Mouse (Mus musculus) limb, embryonic 10.5 days (tissue): ENCODE results near the gene Ramp1. TPM values are rescaled to one million over a fixed set of nuclear protein-coding genes. Genes with fewer than 3 reads are reported as not detected.

Source experiments
- DNase-seq: peaks from one replicate; pipeline ENCODE4 v3.0.0-alpha.2; 2017; ENCODE audit warnings: low spot score
- H3K27ac ChIP-seq: fragments of 300-500 bp; sonication (generic); 2 replicates; pipeline ENCODE4 v1.5.1; 2016; ENCODE audit warnings: mild to moderate bottlenecking
- H3K27me3 ChIP-seq: fragments of 300-500 bp; sonication (generic); 2 replicates; pipeline ENCODE4 v1.6.1; 2016; ENCODE audit warnings: low read depth, mild to moderate bottlenecking; ENCODE audit not compliant: poor library complexity, severe bottlenecking
- H3K36me3 ChIP-seq: fragments of 300-500 bp; sonication (generic); 2 replicates; pipeline ENCODE4 v1.6.1; 2016; ENCODE audit warnings: mild to moderate bottlenecking, moderate library complexity
- H3K4me1 ChIP-seq: fragments of 300-500 bp; sonication (generic); 2 replicates; pipeline ENCODE4 v1.6.1; 2016
- H3K4me3 ChIP-seq: fragments of 300-500 bp; sonication (generic); 2 replicates; pipeline ENCODE4 v1.5.1; 2016; ENCODE audit warnings: mild to moderate bottlenecking, moderate library complexity
- H3K9me3 ChIP-seq: fragments of 300-500 bp; sonication (generic); replicated peaks from 2 replicates; pipeline ENCODE4 v1.6.1; 2016; ENCODE audit warnings: mild to moderate bottlenecking
- WGBS: fragments of 180-500 bp; shearing (Covaris S2); methylation state at CpG from one replicate; pipeline ENCODE4 v1.1.7; 2016; 5-methylcytosine and 5-hydroxymethylcytosine counted together
- polyA plus RNA-seq: library from polyadenylated mRNA; unstranded; fragments of >200 nt; fragmentation: Nextera tagmentation; extraction: Ambion mirVana; gene quantifications from 2 replicates; pipeline ENCODE4 v1.2.1, GENCODE M21; 2016

The Ramp1 gene
- polyA plus RNA-seq = 0.16 and 0.23 TPM in 2 replicates

GRCm38 (mm10) chr1:91179533-91180173, at the start of gene Ramp1:
Ramp1 (plus strand) TSS chr1:91179822.
- Histone ChIP-seq H3K4me3 (peak within 1 kb of the TSS; percentile 54), H3K27me3 (peaks cover 47% of the 10 kb centered on the region), H3K9me3 (no peaks in the 10 kb centered on the region), H3K4me1 (peaks cover 13% of the 10 kb centered on the region), H3K27ac (peak within 1 kb of the TSS; percentile 66; the same call in 1 of the 2 replicates), H3K36me3 (no peaks in the 10 kb centered on the region)
- peak; percentile 58 for DNase-seq
- WGBS = 5% methylated on average over 37 of the region's 37 CpGs

- H3K4me1 ChIP-seq = no peaks in the 10 kb centered on the region
- no peak overlapping the region for H3K4me3 ChIP-seq
- 87% methylated on average over 2 of the region's 2 CpGs for WGBS
- no peak for DNase-seq
- no peak overlapping the region for H3K27ac ChIP-seq
- no peaks in the 10 kb centered on the region for H3K9me3 ChIP-seq
- H3K36me3 ChIP-seq = no peaks in the 10 kb centered on the region
- H3K27me3 ChIP-seq = no peaks in the 10 kb centered on the region
Measured at GRCm38 (mm10) chr1:91137036-91137435, 42.6 kb upstream of the Ramp1 start.

- H3K9me3 ChIP-seq = no peaks in the 10 kb centered on the region
- H3K4me1 ChIP-seq = no peaks in the 10 kb centered on the region
- no peak within 1 kb of the TSS for H3K4me3 ChIP-seq
- H3K27ac ChIP-seq = no peak within 1 kb of the TSS; the same call in 1 of the 2 replicates
- H3K27me3 ChIP-seq = no peaks in the 10 kb centered on the region
- 65% methylated on average over 20 of the region's 20 CpGs for WGBS
- H3K36me3 ChIP-seq = no peaks in the 10 kb centered on the region
- peak; percentile 36 for DNase-seq
Measured at GRCm38 (mm10) chr1:91144813-91145212, 34.8 kb upstream of the Ramp1 start, which contains the start of gene Rbm44. Rbm44 (plus strand) TSS chr1:91145089.

- WGBS = 79% methylated on average over 2 of the region's 2 CpGs
- DNase-seq = no peak
- Histone ChIP-seq H3K9me3 (no peaks in the 10 kb centered on the region), H3K4me3 (no peak overlapping the region), H3K27me3 (no peaks in the 10 kb centered on the region), H3K27ac (no peak overlapping the region), H3K4me1 (no peaks in the 10 kb centered on the region), H3K36me3 (no peaks in the 10 kb centered on the region)
Measured at GRCm38 (mm10) chr1:91151509-91151908, 28.1 kb upstream of the Ramp1 start.

- H3K4me3 ChIP-seq = no peak overlapping the region
- no peaks in the 10 kb centered on the region for H3K27me3 ChIP-seq
- H3K36me3 ChIP-seq = no peaks in the 10 kb centered on the region
- WGBS = 88% methylated on average over 6 of the region's 6 CpGs
- H3K9me3 ChIP-seq = no peaks in the 10 kb centered on the region
- H3K4me1 ChIP-seq = no peaks in the 10 kb centered on the region
- H3K27ac ChIP-seq = no peak overlapping the region
- DNase-seq = no peak
Measured at GRCm38 (mm10) chr1:91166798-91167197, 12.8 kb upstream of the Ramp1 start.

GRCm38 (mm10) chr1:91169157-91169556, 10.5 kb upstream of the Ramp1 start:
- Histone ChIP-seq H3K27ac (no peak overlapping the region), H3K36me3 (no peaks in the 10 kb centered on the region), H3K27me3 (no peaks in the 10 kb centered on the region), H3K4me3 (no peak overlapping the region), H3K4me1 (no peaks in the 10 kb centered on the region), H3K9me3 (no peaks in the 10 kb centered on the region)
- 88% methylated on average over 4 of the region's 4 CpGs for WGBS
- no peak for DNase-seq

- H3K4me1 ChIP-seq = peaks cover 7% of the 10 kb centered on the region
- H3K4me3 ChIP-seq = no peak overlapping the region
- H3K36me3 ChIP-seq = no peaks in the 10 kb centered on the region
- no peaks in the 10 kb centered on the region for H3K9me3 ChIP-seq
- 95% methylated on average over 5 of the region's 5 CpGs for whole genome bisulfite sequencing
- peak; percentile 18 for DNase-seq
- H3K27me3 ChIP-seq = peaks cover 19% of the 10 kb centered on the region
- no peak overlapping the region for H3K27ac ChIP-seq
Measured at GRCm38 (mm10) chr1:91174796-91175195, 4.8 kb upstream of the Ramp1 start.

GRCm38 (mm10) chr1:91176026-91176425, 3.6 kb upstream of the Ramp1 start:
- 62% methylated on average over 3 of the region's 3 CpGs for WGBS
- Histone ChIP-seq H3K27me3 (peaks cover 31% of the 10 kb centered on the region), H3K36me3 (no peaks in the 10 kb centered on the region), H3K9me3 (no peaks in the 10 kb centered on the region), H3K4me1 (peaks cover 13% of the 10 kb centered on the region), H3K4me3 (no peak overlapping the region), H3K27ac (no peak overlapping the region)
- DNase-seq = no peak

- 87% methylated on average over 4 of the region's 4 CpGs for WGBS
- Histone ChIP-seq H3K27ac (no peak overlapping the region), H3K4me1 (peaks cover 13% of the 10 kb centered on the region)
Measured at GRCm38 (mm10) chr1:91176871-91177270, 2.8 kb upstream of the Ramp1 start.

GRCm38 (mm10) chr1:91179086-91179485, 536 bp upstream of the Ramp1 start:
- H3K27ac ChIP-seq = no peak overlapping the region
- DNase-seq = peak; percentile 68

More at GRCm38 (mm10) chr1:91176871-91177270, 2.8 kb upstream of the Ramp1 start:
- Histone ChIP-seq H3K27me3 (peaks cover 39% of the 10 kb centered on the region), H3K9me3 (no peaks in the 10 kb centered on the region), H3K4me3 (no peak overlapping the region), H3K36me3 (no peaks in the 10 kb centered on the region)
- DNase-seq = peak; percentile 21

GRCm38 (mm10) chr1:91180174-91180565, 548 bp downstream of the Ramp1 start:
- H3K4me1 ChIP-seq = peaks cover 13% of the 10 kb centered on the region
- no peaks in the 10 kb centered on the region for H3K36me3 ChIP-seq
- no peaks in the 10 kb centered on the region for H3K9me3 ChIP-seq
- WGBS = 12% methylated on average over 14 of the region's 14 CpGs
- H3K27ac ChIP-seq = peak overlapping the region; percentile 66; the same call in 1 of the 2 replicates
- DNase-seq = no peak
- peak overlapping the region; percentile 54 for H3K4me3 ChIP-seq
- H3K27me3 ChIP-seq = peaks cover 47% of the 10 kb centered on the region

More at GRCm38 (mm10) chr1:91179086-91179485, 536 bp upstream of the Ramp1 start:
- no peaks in the 10 kb centered on the region for H3K36me3 ChIP-seq
- H3K4me3 ChIP-seq = no peak overlapping the region
- peaks cover 13% of the 10 kb centered on the region for H3K4me1 ChIP-seq
- WGBS = 37% methylated on average over 5 of the region's 5 CpGs
- no peaks in the 10 kb centered on the region for H3K9me3 ChIP-seq
- peaks cover 47% of the 10 kb centered on the region for H3K27me3 ChIP-seq

GRCm38 (mm10) chr1:91180723-91181122, 1.1 kb downstream of the Ramp1 start:
- WGBS = 81% methylated on average over 6 of the region's 6 CpGs
- DNase-seq = peak; percentile 29
- H3K27me3 ChIP-seq = peaks cover 47% of the 10 kb centered on the region

GRCm38 (mm10) chr1:91181261-91181660, 1.6 kb downstream of the Ramp1 start:
- H3K27me3 ChIP-seq = peaks cover 47% of the 10 kb centered on the region
- no peaks in the 10 kb centered on the region for H3K9me3 ChIP-seq
- peaks cover 13% of the 10 kb centered on the region for H3K4me1 ChIP-seq
- WGBS = 84% methylated on average over 5 of the region's 5 CpGs
- peak; percentile 24 for DNase-seq
- no peaks in the 10 kb centered on the region for H3K36me3 ChIP-seq
- H3K4me3 ChIP-seq = no peak overlapping the region
- no peak overlapping the region for H3K27ac ChIP-seq

More at GRCm38 (mm10) chr1:91180723-91181122, 1.1 kb downstream of the Ramp1 start:
- H3K27ac ChIP-seq = no peak overlapping the region
- peaks cover 13% of the 10 kb centered on the region for H3K4me1 ChIP-seq
- no peak overlapping the region for H3K4me3 ChIP-seq
- no peaks in the 10 kb centered on the region for H3K9me3 ChIP-seq
- H3K36me3 ChIP-seq = no peaks in the 10 kb centered on the region
